Mouse (Mus musculus) MEL (cell line): ENCODE results near the gene Clec16a.

Experiments
- CTCF ChIP-seq, 3 experiments: IDR thresholded peaks in 2 of 3; conservative IDR thresholded peaks in 1 of 3; 2 replicates each; pipeline ENCODE4 v1.5.1; 2011 to 2012; ENCODE audit warnings: low read length in 3 of 3, low read depth in 2 of 3, mild to moderate bottlenecking in 2 of 3, improper control_type of control experiment in 1 of 3, inconsistent platforms in 1 of 3, mixed read lengths in 1 of 3, moderate library complexity in 1 of 3; ENCODE audit not compliant: control insufficient read depth in 1 of 3, insufficient read depth in 1 of 3, poor library complexity in 1 of 3, severe bottlenecking in 1 of 3
- EP300 ChIP-seq, 2 experiments: IDR thresholded peaks; 2 replicates each; pipeline ENCODE4 v1.6.1; 2011; ENCODE audit warnings: improper control_type of control experiment in 2 of 2, low read length in 2 of 2, low read depth in 1 of 2, mild to moderate bottlenecking in 1 of 2
- JUND ChIP-seq: IDR thresholded peaks from 2 replicates; pipeline ENCODE4 v1.6.1; 2011; ENCODE audit warnings: low read depth, mild to moderate bottlenecking, improper control_type of control experiment, low read length
- NRF1 ChIP-seq: IDR thresholded peaks from 2 replicates; pipeline ENCODE4 v1.6.1; 2014; ENCODE audit warnings: low read depth, mild to moderate bottlenecking, inconsistent platforms, low read length, improper control_type of control experiment, moderate library complexity; ENCODE audit not compliant: poor library complexity, insufficient read depth, severe bottlenecking
- POLR2A ChIP-seq, 2 experiments: IDR thresholded peaks; 2 replicates each; pipeline ENCODE4 v1.6.1; 2011 to 2012; ENCODE audit warnings: low read length in 2 of 2, mild to moderate bottlenecking in 2 of 2, control low read depth in 1 of 2, improper control_type of control experiment in 1 of 2, low read depth in 1 of 2, moderate library complexity in 1 of 2; ENCODE audit not compliant: control insufficient read depth in 1 of 2, insufficient read depth in 1 of 2, poor library complexity in 1 of 2
- TAL1 ChIP-seq: IDR thresholded peaks from 2 replicates; pipeline ENCODE4 v1.6.1; 2012; ENCODE audit warnings: mild to moderate bottlenecking, inconsistent platforms, low read length, moderate library complexity, mixed read lengths
- USF1 ChIP-seq: IDR thresholded peaks from 2 replicates; pipeline ENCODE4 v1.6.1; 2014; ENCODE audit warnings: low read depth, mild to moderate bottlenecking, inconsistent platforms, low read length, improper control_type of control experiment, moderate library complexity

DNA sequence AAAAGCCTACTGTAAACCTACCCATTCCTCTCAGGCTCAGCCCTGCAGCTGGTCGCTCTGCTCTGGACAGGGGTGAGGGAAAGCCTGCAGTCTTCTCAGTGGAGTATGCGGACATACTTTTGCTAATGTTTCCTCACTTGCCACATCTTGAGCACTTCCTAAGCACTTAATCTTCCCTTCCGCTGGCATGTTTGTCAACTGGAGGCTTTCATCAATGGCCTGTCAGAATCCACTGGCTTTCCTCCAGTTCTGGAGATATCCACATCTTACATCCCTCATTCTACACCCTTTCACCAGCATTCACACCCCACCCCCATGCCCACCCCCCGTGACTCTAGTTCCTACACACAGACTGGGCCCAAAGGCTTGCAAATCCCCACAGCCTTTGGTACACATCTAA is 182.5 kb downstream of the Clec16a start:
- TF ChIP-seq TAL1 (no peak), JUND (no peak), POLR2A (IDR thresholded peaks at IDR 0.05; ENCODE audit: control insufficient read depth in 1 of 2, insufficient read depth in 1 of 2, low read depth in 1 of 2, low read length in 2 of 2, poor library complexity in 1 of 2) (no peak), EP300 (IDR thresholded peaks at IDR 0.05; ENCODE audit: low read depth in 1 of 2, low read length in 2 of 2) (no peak), CTCF (IDR thresholded peaks at IDR 0.05 in 2 of 3, conservative IDR thresholded peaks at IDR 0.05 in 1 of 3; ENCODE audit: control insufficient read depth in 1 of 3, insufficient read depth in 1 of 3, low read depth in 2 of 3, low read length in 3 of 3, poor library complexity in 1 of 3, severe bottlenecking in 1 of 3) (no peak), USF1 (no peak), NRF1 (no peak)
